8 mouse cellular contexts compared by ENCODE assay signal in the genomic region with DNA sequence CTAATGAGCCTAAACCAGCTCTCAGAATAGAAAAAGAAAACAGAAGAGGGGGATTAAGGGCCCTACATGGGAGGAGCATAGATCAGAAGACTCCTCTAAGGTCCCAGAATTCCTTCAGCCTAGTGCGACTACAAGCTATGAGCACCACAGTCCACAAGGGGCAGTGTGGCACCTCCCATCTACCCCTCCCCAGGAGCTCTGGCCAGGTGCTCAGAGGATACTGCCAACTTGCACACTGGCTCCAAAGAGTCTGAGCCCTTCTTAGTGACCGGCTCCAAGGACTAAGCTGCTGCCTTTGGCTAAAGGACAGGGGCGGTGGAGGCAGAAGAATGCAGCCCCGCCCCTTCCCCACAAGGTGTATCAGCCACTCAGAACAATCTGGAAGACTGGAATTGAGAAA.
DNase-seq lines count a peak whose midpoint lies in the region; ATAC-seq and TF ChIP-seq lines count a peak whose summit lies in the region.

No protein-coding gene starts in this region.

- no peak overlapping the region for H3K9ac ChIP-seq in liver, adult 2 months (ENCODE audit: low read depth, low read length)
- no peak overlapping the region for H3K9ac ChIP-seq in liver, embryonic 11.5 days (ENCODE audit: low read depth, low read length)
- no peak overlapping the region for H3K9ac ChIP-seq in embryonic facial prominence, embryonic 11.5 days (replicated peaks; ENCODE audit: low read length)
- no peak overlapping the region; the same call in 1 of the 2 replicates for H3K9ac ChIP-seq in midbrain, embryonic 11.5 days (ENCODE audit: low read length)

- H3K36me3 ChIP-seq in liver, adult 2 months (ENCODE audit: control insufficient read depth, insufficient read depth, low read length) = no peaks in the 10 kb centered on the region
- no peaks in the 10 kb centered on the region for H3K36me3 ChIP-seq in liver, embryonic 11.5 days (ENCODE audit: control insufficient read depth, insufficient read depth, low read length)
- H3K36me3 ChIP-seq in embryonic facial prominence, embryonic 11.5 days (replicated peaks; ENCODE audit: control insufficient read depth, insufficient read depth, low read depth, low read length) = no peaks in the 10 kb centered on the region
- H3K36me3 ChIP-seq in midbrain, embryonic 11.5 days (ENCODE audit: control insufficient read depth, insufficient read depth, low read length) = no peaks in the 10 kb centered on the region

- WGBS in liver, adult 2 months = 47% methylated on average over 4 of the region's 4 CpGs
- 40% methylated on average over 4 of the region's 4 CpGs for whole genome bisulfite sequencing in liver, embryonic 11.5 days
- WGBS in embryonic facial prominence, embryonic 11.5 days = 25% methylated on average over 4 of the region's 4 CpGs
- WGBS in midbrain, embryonic 11.5 days = 34% methylated on average over 4 of the region's 4 CpGs

- no peaks in the 10 kb centered on the region for H3K9me3 ChIP-seq in liver, embryonic 11.5 days (ENCODE audit: control insufficient read depth, low read length)
- H3K9me3 ChIP-seq in embryonic facial prominence, embryonic 11.5 days (replicated peaks; ENCODE audit: control insufficient read depth, low read length) = no peaks in the 10 kb centered on the region
- H3K9me3 ChIP-seq in midbrain, embryonic 11.5 days (ENCODE audit: control insufficient read depth, low read length) = no peaks in the 10 kb centered on the region

- H3K4me1 ChIP-seq in liver, adult 2 months (ENCODE audit: control insufficient read depth, insufficient read depth, low read length) = peaks cover 15% of the 10 kb centered on the region
- 0 out of 2 replicates have a peak, but pooled peaks cover 2% of the 10 kb centered on the region for H3K4me1 ChIP-seq in liver, embryonic 11.5 days (replicated peaks; ENCODE audit: control insufficient read depth, insufficient read depth, low read length)
- H3K4me1 ChIP-seq in embryonic facial prominence, embryonic 11.5 days (ENCODE audit: control insufficient read depth, insufficient read depth, low read length) = no peaks in the 10 kb centered on the region
- H3K4me1 ChIP-seq in midbrain, embryonic 11.5 days (ENCODE audit: control insufficient read depth, insufficient read depth, low read length) = peaks cover 60% of the 10 kb centered on the region

- H3K27me3 ChIP-seq in liver, adult 2 months (ENCODE audit: control insufficient read depth, insufficient read depth, low read length) = no peaks in the 10 kb centered on the region
- H3K27me3 ChIP-seq in liver, embryonic 11.5 days (replicated peaks; ENCODE audit: control insufficient read depth, insufficient read depth, low read length) = no peaks in the 10 kb centered on the region
- no peaks in the 10 kb centered on the region for H3K27me3 ChIP-seq in embryonic facial prominence, embryonic 11.5 days (ENCODE audit: control insufficient read depth, insufficient read depth, low read length)
- no peaks in the 10 kb centered on the region for H3K27me3 ChIP-seq in midbrain, embryonic 11.5 days (ENCODE audit: control insufficient read depth, insufficient read depth, low read length)

- no peak overlapping the region for H3K4me2 ChIP-seq in liver, embryonic 11.5 days
- no peak overlapping the region for H3K4me2 ChIP-seq in embryonic facial prominence, embryonic 11.5 days (ENCODE audit: low read depth, low read length)
- H3K4me2 ChIP-seq in midbrain, embryonic 11.5 days = no peak overlapping the region

- no peaks in the 10 kb centered on the region; the same call in 1 of the 2 replicates for H3K79me2 ChIP-seq in liver, adult 2 months (ENCODE audit: control insufficient read depth, insufficient read depth, low read length)

- no peak for TF ChIP-seq POLR2A in liver, adult 2 months (IDR thresholded peaks at IDR 0.05; ENCODE audit: extremely low read depth, insufficient read depth, low read length)

- TF ChIP-seq CTCF in liver, adult 2 months (IDR thresholded peaks at IDR 0.05; ENCODE audit: low read depth, low read length) = peak; percentile 77

- no peak overlapping the region for H3K27ac ChIP-seq in liver, adult 2 months (replicated peaks; ENCODE audit: insufficient read depth, low read depth, low read length)
- H3K27ac ChIP-seq in liver, embryonic 11.5 days (ENCODE audit: low read depth, low read length) = no peak overlapping the region
- no peak overlapping the region for H3K27ac ChIP-seq in embryonic facial prominence, embryonic 11.5 days (replicated peaks; ENCODE audit: low read depth, low read length)
- peak overlapping the region; percentile 81 for H3K27ac ChIP-seq in midbrain, embryonic 11.5 days (ENCODE audit: low read depth, low read length)

- H3K4me3 ChIP-seq in liver, adult 2 months (ENCODE audit: insufficient read depth, low read depth, low read length) = no peak overlapping the region
- H3K4me3 ChIP-seq in liver, embryonic 11.5 days (ENCODE audit: low read depth, low read length) = no peak overlapping the region
- no peak overlapping the region for H3K4me3 ChIP-seq in embryonic facial prominence, embryonic 11.5 days (ENCODE audit: low read depth, low read length)
- H3K4me3 ChIP-seq in midbrain, embryonic 11.5 days (ENCODE audit: low read depth, low read length) = no peak overlapping the region

- intact Hi-C loops in heart, postnatal 14 days (cut with DNase I) = no loop called here

- ATAC-seq in liver, embryonic 11.5 days (replicated peaks; ENCODE audit: low FRiP score) = no peak; the same call in 1 of the 2 replicates
- no peak for ATAC-seq in embryonic facial prominence, embryonic 11.5 days (replicated peaks; ENCODE audit: insufficient number of reproducible peaks, low FRiP score, low TSS enrichment, low read depth)
- 0 out of 2 replicates have a peak, but pooled peaks have one; percentile 28 for ATAC-seq in midbrain, embryonic 11.5 days (ENCODE audit: low FRiP score)

- peak; percentile 73 for DNase-seq in liver, adult 2 months (ENCODE audit: extremely low read depth, low read depth, low spot score)
- DNase-seq in liver, embryonic 11.5 days (ENCODE audit: low spot score) = no peak
- peak; percentile 89 for DNase-seq in ZHBTc4 (ENCODE audit: low read depth, low spot score)
- peak; percentile 76 for DNase-seq in embryonic facial prominence, embryonic 11.5 days (ENCODE audit: low spot score)
- DNase-seq in heart, postnatal 14 days = peak; percentile 56 to 73
- DNase-seq in kidney, postnatal 14 days = peak; percentile 74
- no peak for DNase-seq in midbrain, embryonic 11.5 days (ENCODE audit: low spot score, missing footprints)
- DNase-seq in thymus, postnatal 0 days (ENCODE audit: low spot score) = peak; percentile 62

Comparison
In these comparisons a context has a peak if more than half of its experiments do, and no peak if none do; other contexts are left out.
1. DNase-seq: peak in liver, adult 2 months (single experiment), ZHBTc4 (single experiment), embryonic facial prominence, embryonic 11.5 days (single experiment), heart, postnatal 14 days (2 of 2), kidney, postnatal 14 days (single experiment) and thymus, postnatal 0 days (single experiment); none in liver, embryonic 11.5 days (single experiment) and midbrain, embryonic 11.5 days (single experiment).